Mouse (Mus musculus) myocyte (in vitro differentiated cells): ENCODE measurements around the gene Tenm4.

Experiments used
- MAX ChIP-seq: IDR thresholded peaks from one replicate; pipeline ENCODE4 v1.6.1; 2011; ENCODE audit warnings: low read depth, mild to moderate bottlenecking, control low read depth
- MYOD1 ChIP-seq, 3 experiments: IDR thresholded peaks; one replicate each; pipeline ENCODE4 v1.6.1; 2011; ENCODE audit warnings: control low read depth in 2 of 3, low read depth in 2 of 3, mild to moderate bottlenecking in 2 of 3, moderate library complexity in 1 of 3; ENCODE audit not compliant: insufficient read length in 2 of 3, control insufficient read depth in 1 of 3
- POLR2A ChIP-seq: IDR thresholded peaks from one replicate; pipeline ENCODE4 v1.6.1; 2011; ENCODE audit warnings: low read depth, mild to moderate bottlenecking, control low read depth, moderate library complexity; ENCODE audit not compliant: insufficient read length
- POLR2AphosphoS2 ChIP-seq: IDR thresholded peaks from one replicate; pipeline ENCODE4 v1.6.1; 2011; ENCODE audit warnings: low read depth, control low read depth; ENCODE audit not compliant: insufficient read length

- TF ChIP-seq MAX: no peak
- TF ChIP-seq POLR2A: no peak
- TF ChIP-seq POLR2AphosphoS2: no peak
- TF ChIP-seq MYOD1 (IDR thresholded peaks at IDR 0.05; ENCODE audit: control insufficient read depth in 1 of 3, insufficient read length in 2 of 3, low read depth in 2 of 3): no peak
These were observed 71.5 kb downstream of the Tenm4 start for GRCm38 (mm10) chr7:96242328-96243185.
